Mouse (Mus musculus): ENCODE measurements around the gene Tti1. TPM values are rescaled to one million over a fixed set of nuclear protein-coding genes. Genes with fewer than 3 reads are reported as not detected.

Tti1 gene
- polyA plus RNA-seq, 1 experiment: 13.0 TPM

- 71% methylated on average over 5 of the region's 5 CpGs for WGBS
- Histone ChIP-seq H3K4me3 (replicated peaks; ENCODE audit: control insufficient read depth, low read depth, low read length) (no peak overlapping the region), H3K27ac (ENCODE audit: control insufficient read depth, insufficient read depth, low read depth, low read length, poor library complexity) (no peak overlapping the region), H3K4me1 (ENCODE audit: control insufficient read depth, insufficient read depth, low read length) (no peaks in the 10 kb centered on the region)
- TF ChIP-seq POLR2A (IDR thresholded peaks at IDR 0.05; ENCODE audit: borderline replicate concordance, control insufficient read depth, low read depth, low read length) (no peak), CTCF (IDR thresholded peaks at IDR 0.05; ENCODE audit: control insufficient read depth, insufficient read depth, low read length) (no peak)
Observed at GRCm38 (mm10) chr2:157953978-157954377, 74.3 kb downstream of the Tti1 start.

GRCm38 (mm10) chr2:157944156-157944893 lies 83.9 kb downstream of the Tti1 start:
- WGBS: 15% methylated on average over 37 of the region's 37 CpGs
- H3K27ac ChIP-seq (ENCODE audit: control insufficient read depth, insufficient read depth, low read depth, low read length, poor library complexity): no peak overlapping the region
- H3K4me1 ChIP-seq (ENCODE audit: control insufficient read depth, insufficient read depth, low read length): no peaks in the 10 kb centered on the region
- TF ChIP-seq CTCF (IDR thresholded peaks at IDR 0.05; ENCODE audit: control insufficient read depth, insufficient read depth, low read length): no peak
- TF ChIP-seq POLR2A (IDR thresholded peaks at IDR 0.05; ENCODE audit: borderline replicate concordance, control insufficient read depth, low read depth, low read length): no peak
- no peak overlapping the region for H3K4me3 ChIP-seq (replicated peaks; ENCODE audit: control insufficient read depth, low read depth, low read length)

DNA sequence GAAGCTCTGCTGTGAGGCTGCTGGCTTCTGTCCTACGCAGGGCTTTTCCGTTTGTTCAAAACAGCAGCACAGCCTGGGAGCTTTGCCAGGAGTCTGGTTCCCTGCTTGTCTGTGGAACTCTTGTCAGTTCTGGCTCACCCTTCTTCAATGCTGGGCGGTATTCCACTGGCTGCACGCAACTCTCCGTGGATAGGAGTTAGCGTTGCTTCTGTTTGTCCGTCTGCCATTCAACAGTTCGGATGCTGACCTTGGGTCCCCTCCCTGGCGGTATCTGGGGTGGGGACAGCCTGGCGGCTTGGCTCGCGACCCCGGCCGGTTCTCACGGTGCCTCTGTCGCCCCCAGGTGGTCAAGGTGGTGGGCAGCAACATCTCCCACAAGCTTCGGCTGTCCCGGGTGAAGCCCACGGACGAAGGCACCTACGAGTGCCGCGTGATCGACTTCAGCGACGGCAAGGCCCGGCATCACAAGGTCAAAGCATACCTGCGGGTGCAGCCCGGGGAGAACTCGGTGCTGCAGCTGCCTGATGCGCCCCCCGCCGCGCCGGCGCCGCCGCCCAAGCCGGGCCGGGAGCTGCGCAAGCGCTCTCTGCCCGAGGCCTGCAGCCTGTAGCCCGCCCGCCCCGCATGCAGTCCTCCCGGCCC lies 84.6 kb downstream of the Tti1 start:
- TF ChIP-seq POLR2A (IDR thresholded peaks at IDR 0.05; ENCODE audit: borderline replicate concordance, control insufficient read depth, low read depth, low read length) (no peak), CTCF (IDR thresholded peaks at IDR 0.05; ENCODE audit: control insufficient read depth, insufficient read depth, low read length) (peak; percentile 46; the same call in 1 of the 2 replicates)
- Histone ChIP-seq H3K4me3 (replicated peaks; ENCODE audit: control insufficient read depth, low read depth, low read length) (no peak overlapping the region), H3K27ac (ENCODE audit: control insufficient read depth, insufficient read depth, low read depth, low read length, poor library complexity) (no peak overlapping the region), H3K4me1 (ENCODE audit: control insufficient read depth, insufficient read depth, low read length) (no peaks in the 10 kb centered on the region)
- WGBS: 2% methylated on average over 47 of the region's 47 CpGs

GRCm38 (mm10) chr2:157940586-157941185 lies 87.5 kb downstream of the Tti1 start:
- TF ChIP-seq POLR2A (IDR thresholded peaks at IDR 0.05; ENCODE audit: borderline replicate concordance, control insufficient read depth, low read depth, low read length) (no peak), CTCF (IDR thresholded peaks at IDR 0.05; ENCODE audit: control insufficient read depth, insufficient read depth, low read length) (no peak)
- H3K4me3 ChIP-seq (replicated peaks; ENCODE audit: control insufficient read depth, low read depth, low read length): no peak overlapping the region
- no peaks in the 10 kb centered on the region for H3K4me1 ChIP-seq (ENCODE audit: control insufficient read depth, insufficient read depth, low read length)
- WGBS: 6% methylated on average over 18 of the region's 18 CpGs
- no peak overlapping the region for H3K27ac ChIP-seq (ENCODE audit: control insufficient read depth, insufficient read depth, low read depth, low read length, poor library complexity)

GRCm38 (mm10) chr2:157936676-157937075 lies 91.6 kb downstream of the Tti1 start:
- H3K4me3 ChIP-seq (replicated peaks; ENCODE audit: control insufficient read depth, low read depth, low read length): no peak overlapping the region
- no peaks in the 10 kb centered on the region for H3K4me1 ChIP-seq (ENCODE audit: control insufficient read depth, insufficient read depth, low read length)
- no peak for TF ChIP-seq CTCF (IDR thresholded peaks at IDR 0.05; ENCODE audit: control insufficient read depth, insufficient read depth, low read length)
- no peak for TF ChIP-seq POLR2A (IDR thresholded peaks at IDR 0.05; ENCODE audit: borderline replicate concordance, control insufficient read depth, low read depth, low read length)
- WGBS: 73% methylated on average over 4 of the region's 4 CpGs
- H3K27ac ChIP-seq (ENCODE audit: control insufficient read depth, insufficient read depth, low read depth, low read length, poor library complexity): no peak overlapping the region

DNA sequence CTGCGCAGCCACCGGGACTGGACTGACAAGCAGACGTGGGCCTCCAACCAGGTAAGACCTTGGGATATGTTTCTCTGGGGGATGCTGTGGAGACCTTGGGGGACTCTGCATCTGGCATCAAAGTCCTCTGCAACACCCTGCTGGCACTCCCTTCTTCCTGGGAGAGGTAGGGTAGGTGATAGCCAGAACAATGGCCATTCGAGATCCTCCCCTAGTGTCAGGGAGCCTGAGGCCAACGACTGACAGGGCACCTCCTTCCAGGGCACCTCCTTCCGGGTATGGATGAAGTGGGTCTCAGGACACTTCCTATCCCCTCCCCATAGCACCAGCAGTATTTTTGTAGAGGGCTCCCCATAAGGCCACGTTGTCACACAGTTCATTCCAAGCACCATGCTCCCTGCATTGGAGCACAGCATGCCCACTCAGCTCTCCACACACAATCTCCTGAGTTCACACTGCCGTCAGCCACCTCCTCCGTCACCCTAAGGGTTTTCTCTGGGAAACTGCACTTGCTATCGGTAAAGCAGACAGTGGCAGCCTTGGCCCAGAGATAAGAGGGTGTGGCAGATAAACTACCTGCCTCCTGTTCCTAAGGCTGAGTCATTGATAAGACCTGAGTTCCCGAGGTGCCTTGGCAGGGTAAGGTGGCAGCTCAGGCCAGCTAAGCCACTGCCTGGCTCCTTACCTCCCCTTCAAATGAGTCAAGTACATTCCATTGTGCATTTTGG lies 92.6 kb downstream of the Tti1 start:
- no peaks in the 10 kb centered on the region for H3K4me1 ChIP-seq (ENCODE audit: control insufficient read depth, insufficient read depth, low read length)
- WGBS: 55% methylated on average over 11 of the region's 11 CpGs
- no peak overlapping the region for H3K27ac ChIP-seq (ENCODE audit: control insufficient read depth, insufficient read depth, low read depth, low read length, poor library complexity)
- TF ChIP-seq POLR2A (IDR thresholded peaks at IDR 0.05; ENCODE audit: borderline replicate concordance, control insufficient read depth, low read depth, low read length): no peak
- no peak overlapping the region for H3K4me3 ChIP-seq (replicated peaks; ENCODE audit: control insufficient read depth, low read depth, low read length)

DNA sequence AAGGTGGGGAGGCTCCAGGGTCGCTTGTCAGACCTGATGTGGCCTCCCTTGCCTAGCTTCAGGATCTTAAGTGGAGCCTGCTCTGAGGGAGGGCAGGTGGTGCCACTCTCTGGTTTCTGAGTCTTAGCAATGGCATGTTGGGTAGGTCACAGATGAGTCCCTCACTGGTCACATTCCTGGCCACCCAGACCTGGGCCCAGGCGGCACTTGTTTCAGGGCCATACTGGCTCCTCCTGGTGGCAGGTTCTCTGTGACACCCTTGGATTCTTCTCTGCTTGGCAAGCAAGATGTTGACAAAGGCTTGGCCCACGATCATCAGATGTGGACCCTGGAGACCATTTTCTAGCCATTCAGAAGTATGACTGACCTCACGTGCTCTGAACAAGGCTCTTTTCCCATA lies 95.6 kb downstream of the Tti1 start:
- no peak for TF ChIP-seq CTCF (IDR thresholded peaks at IDR 0.05; ENCODE audit: control insufficient read depth, insufficient read depth, low read length)
- TF ChIP-seq POLR2A (IDR thresholded peaks at IDR 0.05; ENCODE audit: borderline replicate concordance, control insufficient read depth, low read depth, low read length): no peak
- no peaks in the 10 kb centered on the region for H3K4me1 ChIP-seq (ENCODE audit: control insufficient read depth, insufficient read depth, low read length)
- WGBS: 68% methylated on average over 4 of the region's 4 CpGs
- H3K4me3 ChIP-seq (replicated peaks; ENCODE audit: control insufficient read depth, low read depth, low read length): no peak overlapping the region
- H3K27ac ChIP-seq (ENCODE audit: control insufficient read depth, insufficient read depth, low read depth, low read length, poor library complexity): no peak overlapping the region

Other genes starting within 250 kb of the Tti1 start
- not detected in 2 replicates for gene Vstm2l, start 113.8 kb downstream of the Tti1 start, polyA plus RNA-seq (2011; ENCODE audit: insufficient read depth, insufficient read length, low replicate concordance, missing spikeins)
- 8.6 and 10.8 TPM in 2 replicates for gene Rprd1b, start 64 bp upstream of the Tti1 start, polyA plus RNA-seq (2011; ENCODE audit: insufficient read depth, insufficient read length, low replicate concordance, missing spikeins)
- 13.9 and 19.0 TPM in 2 replicates for gene Tgm2, start 118.0 kb upstream of the Tti1 start, polyA plus RNA-seq (2011; ENCODE audit: insufficient read depth, insufficient read length, low replicate concordance, missing spikeins)
- gene D630003M21Rik, start 200.8 kb upstream of the Tti1 start, polyA plus RNA-seq (2011; ENCODE audit: insufficient read depth, insufficient read length, low replicate concordance, missing spikeins): 0.23 and 0.35 TPM in 2 replicates
- gene Bpi, start 229.7 kb upstream of the Tti1 start, polyA plus RNA-seq (2011; ENCODE audit: insufficient read depth, insufficient read length, low replicate concordance, missing spikeins): not detected in 2 replicates

Data from bone marrow, adult 2 months (tissue).